Mouse (Mus musculus): Measurements from ENCODE around the gene Zfp141.

DNA sequence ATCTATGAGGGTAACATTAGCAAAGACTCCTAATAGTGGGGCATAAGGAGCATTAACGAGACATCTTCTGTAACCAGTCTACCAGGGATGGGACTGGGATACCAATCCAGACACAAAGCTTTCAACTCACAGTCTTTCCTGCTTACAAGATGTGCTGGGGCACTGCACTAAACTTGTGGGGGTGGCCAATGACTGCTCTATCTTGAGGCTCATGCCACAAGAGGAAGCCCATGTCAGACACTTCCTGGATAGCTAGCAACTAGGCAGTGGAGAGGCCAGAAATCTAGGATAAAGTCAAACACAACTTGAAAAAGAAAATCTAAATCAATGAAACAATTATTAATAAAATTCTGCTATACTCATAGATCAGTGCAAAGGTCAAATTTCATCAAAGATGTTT, 9.3 kb downstream of the Zfp141 start:
- TF ChIP-seq CTCF (IDR thresholded peaks at IDR 0.05; ENCODE audit: control insufficient read depth, insufficient read depth, insufficient read length) (no peak), CEBPB (IDR thresholded peaks at IDR 0.05; ENCODE audit: low read depth) (no peak), MAX (IDR thresholded peaks at IDR 0.05) (no peak)
